10 mouse cellular contexts compared by ENCODE assay signal in genomic region chr4:154958621-154959020, GRCm38 (mm10). TPM values are rescaled to one million over a fixed set of nuclear protein-coding genes. Genes with fewer than 3 reads are reported as not detected.
DNase-seq lines count a peak whose midpoint lies in the region; ATAC-seq and TF ChIP-seq lines count a peak whose summit lies in the region.
"Had no signal": no experiment of that assay in that cellular context is flagged by ENCODE, and none has a peak within 500 bp of the region (broad histone marks: within the 10 kb centered on the region; RNA-seq: fewer than 3 reads in every experiment).

No protein-coding gene starts in this region.

- no peak for TF ChIP-seq POLR2A in thymus, adult 2 months (IDR thresholded peaks at IDR 0.05; ENCODE audit: control insufficient read depth, extremely low read depth, insufficient read depth, low read length, poor library complexity)

- H3K27ac ChIP-seq in heart, embryonic 14.5 days (replicated peaks in 1 of 2; ENCODE audit: control insufficient read depth in 1 of 2, insufficient read depth in 1 of 2, low read depth in 2 of 2, low read length in 2 of 2): no peak overlapping the region
- H3K27ac ChIP-seq in embryonic facial prominence, embryonic 11.5 days (replicated peaks; ENCODE audit: low read depth, low read length): no peak overlapping the region
- peak overlapping the region; percentile 34 for H3K27ac ChIP-seq in forebrain, embryonic 16.5 days (ENCODE audit: low read length)
- H3K27ac ChIP-seq in midbrain, embryonic 10.5 days (replicated peaks): peak overlapping the region; percentile 97
- no peak overlapping the region for H3K27ac ChIP-seq in thymus, adult 2 months (ENCODE audit: control insufficient read depth, insufficient read depth, low read length)
- H3K27ac ChIP-seq: liver, embryonic 14.5 days had no signal

- ATAC-seq in heart, embryonic 14.5 days (ENCODE audit: insufficient number of reproducible peaks, insufficient read depth, low FRiP score, low read depth): no peak
- no peak for ATAC-seq in embryonic facial prominence, embryonic 11.5 days (replicated peaks; ENCODE audit: insufficient number of reproducible peaks, low FRiP score, low TSS enrichment, low read depth)
- peak; percentile 11; the same call in 1 of the 2 replicates for ATAC-seq in forebrain, embryonic 16.5 days

- TF ChIP-seq CTCF in thymus, adult 2 months (IDR thresholded peaks at IDR 0.05; ENCODE audit: borderline replicate concordance, control insufficient read depth, extremely low read depth, insufficient read depth, low read length, poor library complexity): no peak

- H3K4me2 ChIP-seq in heart, embryonic 14.5 days (ENCODE audit: low read length): peak overlapping the region; percentile 44
- H3K4me2 ChIP-seq in embryonic facial prominence, embryonic 11.5 days (ENCODE audit: low read depth, low read length): peak overlapping the region; percentile 40
- H3K4me2 ChIP-seq in forebrain, embryonic 16.5 days (ENCODE audit: low read length): peak overlapping the region; percentile 40

- peaks cover 13 to 31% of the 10 kb centered on the region in 2 experiments for H3K4me1 ChIP-seq in heart, embryonic 14.5 days (ENCODE audit: control insufficient read depth in 2 of 2, insufficient read depth in 2 of 2, low read length in 2 of 2)
- H3K4me1 ChIP-seq in embryonic facial prominence, embryonic 11.5 days (ENCODE audit: control insufficient read depth, insufficient read depth, low read length): peaks cover 33% of the 10 kb centered on the region
- H3K4me1 ChIP-seq in forebrain, embryonic 16.5 days (replicated peaks; ENCODE audit: control insufficient read depth, insufficient read depth, low read length): peaks cover 61% of the 10 kb centered on the region
- peaks cover 100% of the 10 kb centered on the region for H3K4me1 ChIP-seq in midbrain, embryonic 10.5 days
- H3K4me1 ChIP-seq in thymus, adult 2 months (replicated peaks; ENCODE audit: control insufficient read depth, insufficient read depth, low read length): peaks cover 40% of the 10 kb centered on the region

- no peak overlapping the region for H3K4me3 ChIP-seq in heart, embryonic 14.5 days (ENCODE audit: control insufficient read depth in 1 of 2, insufficient read depth in 1 of 2, low read depth in 1 of 2, low read length in 2 of 2)
- H3K4me3 ChIP-seq in embryonic facial prominence, embryonic 11.5 days (ENCODE audit: low read depth, low read length): peak overlapping the region; percentile 15; the same call in 1 of the 2 replicates
- no peak overlapping the region for H3K4me3 ChIP-seq in forebrain, embryonic 16.5 days (replicated peaks; ENCODE audit: low read length)
- H3K4me3 ChIP-seq in midbrain, embryonic 10.5 days: peak overlapping the region; percentile 87
- H3K4me3 ChIP-seq in thymus, adult 2 months (ENCODE audit: control insufficient read depth, insufficient read depth, low read length): no peak overlapping the region

- H3K27me3 ChIP-seq in heart, embryonic 14.5 days (ENCODE audit: control insufficient read depth, insufficient read depth, low read length): peaks cover 92% of the 10 kb centered on the region
- peaks cover 60% of the 10 kb centered on the region for H3K27me3 ChIP-seq in embryonic facial prominence, embryonic 11.5 days (ENCODE audit: control insufficient read depth, insufficient read depth, low read length)
- H3K27me3 ChIP-seq in forebrain, embryonic 16.5 days (replicated peaks; ENCODE audit: control insufficient read depth, insufficient read depth, low read length): no peaks in the 10 kb centered on the region
- peaks cover 99% of the 10 kb centered on the region for H3K27me3 ChIP-seq in midbrain, embryonic 10.5 days (ENCODE audit: low read depth, poor library complexity, severe bottlenecking)
- no peaks in the 10 kb centered on the region; the same call in 1 of the 2 replicates for H3K27me3 ChIP-seq in thymus, adult 2 months (ENCODE audit: control insufficient read depth, insufficient read depth, low read length)

- H3K9ac ChIP-seq in heart, embryonic 14.5 days (ENCODE audit: low read length): 0 out of 2 replicates have a peak overlapping the region, but pooled peaks have one; percentile 8
- H3K9ac ChIP-seq in embryonic facial prominence, embryonic 11.5 days (replicated peaks; ENCODE audit: low read length): peak overlapping the region; percentile 28; the same call in 1 of the 2 replicates
- H3K9ac ChIP-seq in forebrain, embryonic 16.5 days (replicated peaks; ENCODE audit: low read depth, low read length): no peak overlapping the region
- H3K9ac ChIP-seq: liver, embryonic 14.5 days had no signal

- no peaks in the 10 kb centered on the region for H3K9me3 ChIP-seq in heart, embryonic 14.5 days (ENCODE audit: control insufficient read depth, low read length)
- H3K9me3 ChIP-seq in embryonic facial prominence, embryonic 11.5 days (replicated peaks; ENCODE audit: control insufficient read depth, low read length): no peaks in the 10 kb centered on the region
- no peaks in the 10 kb centered on the region for H3K9me3 ChIP-seq in forebrain, embryonic 16.5 days (ENCODE audit: control insufficient read depth, low read length)
- no peaks in the 10 kb centered on the region for H3K9me3 ChIP-seq in midbrain, embryonic 10.5 days (replicated peaks)

- WGBS in heart, embryonic 14.5 days: 15% methylated on average over 8 of the region's 8 CpGs
- WGBS in embryonic facial prominence, embryonic 11.5 days: 12% methylated on average over 8 of the region's 8 CpGs
- WGBS in forebrain, embryonic 16.5 days: 2% methylated on average over 8 of the region's 8 CpGs
- 3% methylated on average over 8 of the region's 8 CpGs for WGBS in midbrain, embryonic 10.5 days
- WGBS in thymus, adult 2 months: 84% methylated on average over 8 of the region's 8 CpGs

- no peaks in the 10 kb centered on the region for H3K36me3 ChIP-seq in heart, embryonic 14.5 days (ENCODE audit: control insufficient read depth, insufficient read depth, low read length)
- H3K36me3 ChIP-seq in embryonic facial prominence, embryonic 11.5 days (replicated peaks; ENCODE audit: control insufficient read depth, insufficient read depth, low read depth, low read length): no peaks in the 10 kb centered on the region
- no peaks in the 10 kb centered on the region for H3K36me3 ChIP-seq in forebrain, embryonic 16.5 days (ENCODE audit: control insufficient read depth, insufficient read depth)
- H3K36me3 ChIP-seq in midbrain, embryonic 10.5 days: peaks cover 24% of the 10 kb centered on the region
- H3K36me3 ChIP-seq in thymus, adult 2 months (ENCODE audit: control insufficient read depth, insufficient read depth, low read length): no peaks in the 10 kb centered on the region

- no peak for DNase-seq in heart, adult 18-20 months
- DNase-seq in embryonic facial prominence, embryonic 11.5 days (ENCODE audit: low spot score): no peak
- DNase-seq in midbrain, embryonic 10.5 days (ENCODE audit: low spot score): no peak
- DNase-seq in thymus, adult 2 months: no peak
- no peak for DNase-seq in layer of hippocampus, adult 9-10 months (ENCODE audit: low spot score)
- no peak for DNase-seq in urinary bladder, postnatal 14 days (ENCODE audit: low spot score)
- DNase-seq: kidney, adult 11 months had no signal

RNA-seq across cellular contexts. Expression of gene Hes5, which starts 2.1 kb away (rescaled TPM):
- polyA plus RNA-seq in heart, embryonic 14.5 days (2014; fragmentation: Nextera tagmentation; extraction: Ambion mirVana): 0.24 and 0.47 TPM in 2 replicates
- total RNA-seq in heart, adult 18-20 months (2021): under 1 TPM; 0.31 to 0.67 TPM
- polyA plus RNA-seq in embryonic facial prominence, embryonic 11.5 days (2014; fragmentation: Nextera tagmentation; extraction: Ambion mirVana): 35.4 and 47.4 TPM in 2 replicates
- polyA plus RNA-seq in forebrain, embryonic 16.5 days (2015; fragmentation: Nextera tagmentation; extraction: Ambion mirVana): 91.4 and 100 TPM in 2 replicates
- 690 and 827 TPM in 2 replicates for polyA plus RNA-seq in midbrain, embryonic 10.5 days (2016; fragmentation: Nextera tagmentation; extraction: Ambion mirVana)
- 4.1 and 5.6 TPM in 2 replicates for polyA plus RNA-seq in thymus, adult 2 months (2012; rRNA removed)

RNA-seq across cellular contexts. Expression of gene Pank4, which starts 5.3 kb away (rescaled TPM):
- polyA plus RNA-seq in heart, embryonic 14.5 days (2014; fragmentation: Nextera tagmentation; extraction: Ambion mirVana): 41.4 and 42.1 TPM in 2 replicates
- total RNA-seq in heart, adult 18-20 months (2021): 10 to 100 TPM; 38.7 to 41.4 TPM
- 43.6 and 48.8 TPM in 2 replicates for polyA plus RNA-seq in embryonic facial prominence, embryonic 11.5 days (2014; fragmentation: Nextera tagmentation; extraction: Ambion mirVana)
- polyA plus RNA-seq in forebrain, embryonic 16.5 days (2015; fragmentation: Nextera tagmentation; extraction: Ambion mirVana): 47.1 and 47.3 TPM in 2 replicates
- 47.6 and 48.6 TPM in 2 replicates for polyA plus RNA-seq in midbrain, embryonic 10.5 days (2016; fragmentation: Nextera tagmentation; extraction: Ambion mirVana)
- 121 and 155 TPM in 2 replicates for polyA plus RNA-seq in thymus, adult 2 months (2012; rRNA removed)

RNA-seq across cellular contexts. Expression of gene Tnfrsf14, which starts 30.3 kb away (rescaled TPM):
- 0.46 and 1.2 TPM in 2 replicates for polyA plus RNA-seq in heart, embryonic 14.5 days (2014; fragmentation: Nextera tagmentation; extraction: Ambion mirVana)
- total RNA-seq in heart, adult 18-20 months (2021): 1 to 10 TPM; 5.3 to 7.1 TPM
- polyA plus RNA-seq in embryonic facial prominence, embryonic 11.5 days (2014; fragmentation: Nextera tagmentation; extraction: Ambion mirVana): 0.35 and 0.71 TPM in 2 replicates
- 0.27 TPM in 1 of 2 replicates, not detected in the other for polyA plus RNA-seq in forebrain, embryonic 16.5 days (2015; fragmentation: Nextera tagmentation; extraction: Ambion mirVana)
- polyA plus RNA-seq in midbrain, embryonic 10.5 days (2016; fragmentation: Nextera tagmentation; extraction: Ambion mirVana): 0.67 and 0.99 TPM in 2 replicates
- polyA plus RNA-seq in thymus, adult 2 months (2012; rRNA removed): 215 and 227 TPM in 2 replicates

RNA-seq across cellular contexts. Expression of gene Fam213b, which starts 59.7 kb away (rescaled TPM):
- 52.1 and 56.8 TPM in 2 replicates for polyA plus RNA-seq in heart, embryonic 14.5 days (2014; fragmentation: Nextera tagmentation; extraction: Ambion mirVana)
- total RNA-seq in heart, adult 18-20 months (2021): 10 to 100 TPM; 82.5 to 98.2 TPM
- polyA plus RNA-seq in embryonic facial prominence, embryonic 11.5 days (2014; fragmentation: Nextera tagmentation; extraction: Ambion mirVana): 45.7 and 46.9 TPM in 2 replicates
- polyA plus RNA-seq in forebrain, embryonic 16.5 days (2015; fragmentation: Nextera tagmentation; extraction: Ambion mirVana): 32.4 and 42.0 TPM in 2 replicates
- polyA plus RNA-seq in midbrain, embryonic 10.5 days (2016; fragmentation: Nextera tagmentation; extraction: Ambion mirVana): 45.9 and 46.8 TPM in 2 replicates
- 77.1 and 105 TPM in 2 replicates for polyA plus RNA-seq in thymus, adult 2 months (2012; rRNA removed)

Comparison
In these comparisons a context has a peak if more than half of its experiments do, and no peak if none do; other contexts are left out.
1. H3K27ac ChIP-seq: peak in forebrain, embryonic 16.5 days (single experiment) and midbrain, embryonic 10.5 days (single experiment); none in heart, embryonic 14.5 days (0 of 2), embryonic facial prominence, embryonic 11.5 days (single experiment) and thymus, adult 2 months (single experiment).
2. H3K4me3 ChIP-seq: peak in embryonic facial prominence, embryonic 11.5 days (single experiment) and midbrain, embryonic 10.5 days (single experiment); none in heart, embryonic 14.5 days (0 of 2), forebrain, embryonic 16.5 days (single experiment) and thymus, adult 2 months (single experiment).
3. RNA of gene Tnfrsf14, which starts 30.3 kb away (polyA plus RNA-seq): 215 to 227 TPM in thymus, adult 2 months; 0.67 to 0.99 TPM in midbrain, embryonic 10.5 days, 0.46 to 1.2 TPM in heart, embryonic 14.5 days, 0.35 to 0.71 TPM in embryonic facial prominence, embryonic 11.5 days and 0.27 TPM in forebrain, embryonic 16.5 days; every median in the first group is over 10 times any median in the second.
4. Peak in every context shown above with its lines, with median percentiles within 50 percentile points of each other: H3K4me2 ChIP-seq.